Mouse (Mus musculus): ENCODE results near the gene Prkd2. TPM values are rescaled to one million over a fixed set of nuclear protein-coding genes. Genes with fewer than 3 reads are reported as not detected.

The Prkd2 gene
- polyA plus RNA-seq, 2 experiments: 1.8 to 2.5 TPM

GRCm38 (mm10) chr7:16845820-16846167, 3.1 kb downstream of the Prkd2 start:
- Histone ChIP-seq H3K27ac (no peak overlapping the region), H3K36me3 (replicated peaks; ENCODE audit: control insufficient read depth, insufficient read depth, low read depth) (no peaks in the 10 kb centered on the region), H3K4me3 (ENCODE audit: insufficient read depth in 1 of 2, low read depth in 2 of 2, low read length in 2 of 2) (peak overlapping the region; percentile 58 to 68), H3K4me1 (replicated peaks; ENCODE audit: control insufficient read depth in 2 of 2, insufficient read depth in 2 of 2, low read length in 1 of 2) (peaks cover 16 to 17% of the 10 kb centered on the region in 2 experiments), H3K9me3 (ENCODE audit: control insufficient read depth, low read length) (no peaks in the 10 kb centered on the region), H3K4me2 (ENCODE audit: low read depth) (peak overlapping the region; percentile 84), H3K9ac (replicated peaks) (peak overlapping the region; percentile 80), H3K27me3 (ENCODE audit: control insufficient read depth, insufficient read depth, low read length) (no peaks in the 10 kb centered on the region)
- DNase-seq (ENCODE audit: low read depth in 3 of 3, low spot score in 3 of 3) (no peak), ATAC-seq (ENCODE audit: insufficient read depth) (no peak)
- TF ChIP-seq CTCF (IDR thresholded peaks at IDR 0.05; ENCODE audit: low read depth): no peak
- TF ChIP-seq EP300 (IDR thresholded peaks at IDR 0.05; ENCODE audit: low read depth): no peak
- 25% methylated on average over 10 of the region's 10 CpGs for WGBS (ENCODE audit: insufficient replicate concordance)

- DNase-seq (ENCODE audit: low read depth in 3 of 3, low spot score in 3 of 3) (no peak), ATAC-seq (ENCODE audit: insufficient read depth) (no peak)
- H3K4me2 ChIP-seq (ENCODE audit: low read depth): no peak overlapping the region
- H3K36me3 ChIP-seq (replicated peaks; ENCODE audit: control insufficient read depth, insufficient read depth, low read depth): no peaks in the 10 kb centered on the region
- 79% methylated on average over 5 of the region's 5 CpGs for WGBS (ENCODE audit: insufficient replicate concordance)
- H3K9ac ChIP-seq (replicated peaks): no peak overlapping the region
- no peak overlapping the region for H3K4me3 ChIP-seq (ENCODE audit: insufficient read depth in 1 of 2, low read depth in 2 of 2, low read length in 2 of 2)
- H3K27me3 ChIP-seq (ENCODE audit: control insufficient read depth, insufficient read depth, low read length): no peaks in the 10 kb centered on the region
- H3K27ac ChIP-seq: no peak overlapping the region
- peaks cover 16 to 17% of the 10 kb centered on the region in 2 experiments for H3K4me1 ChIP-seq (replicated peaks; ENCODE audit: control insufficient read depth in 2 of 2, insufficient read depth in 2 of 2, low read length in 1 of 2)
- TF ChIP-seq EP300 (IDR thresholded peaks at IDR 0.05; ENCODE audit: low read depth) (no peak), CTCF (IDR thresholded peaks at IDR 0.05; ENCODE audit: low read depth) (no peak)
- H3K9me3 ChIP-seq (ENCODE audit: control insufficient read depth, low read length): no peaks in the 10 kb centered on the region
These were observed 4.1 kb downstream of the Prkd2 start for GRCm38 (mm10) chr7:16846775-16847174.

- Histone ChIP-seq H3K27me3 (ENCODE audit: control insufficient read depth, insufficient read depth, low read length) (no peaks in the 10 kb centered on the region), H3K4me1 (replicated peaks; ENCODE audit: control insufficient read depth in 2 of 2, insufficient read depth in 2 of 2, low read length in 1 of 2) (peaks cover 11 to 17% of the 10 kb centered on the region in 2 experiments), H3K36me3 (replicated peaks; ENCODE audit: control insufficient read depth, insufficient read depth, low read depth) (no peaks in the 10 kb centered on the region), H3K4me2 (ENCODE audit: low read depth) (no peak overlapping the region), H3K4me3 (ENCODE audit: insufficient read depth in 1 of 2, low read depth in 2 of 2, low read length in 2 of 2) (no peak overlapping the region), H3K9ac (replicated peaks) (no peak overlapping the region), H3K27ac (no peak overlapping the region), H3K9me3 (ENCODE audit: control insufficient read depth, low read length) (no peaks in the 10 kb centered on the region)
- TF ChIP-seq EP300 (IDR thresholded peaks at IDR 0.05; ENCODE audit: low read depth) (no peak), CTCF (IDR thresholded peaks at IDR 0.05; ENCODE audit: low read depth) (no peak)
- 84% methylated on average over 19 of the region's 19 CpGs for WGBS (ENCODE audit: insufficient replicate concordance)
- ATAC-seq (ENCODE audit: insufficient read depth) (no peak), DNase-seq (ENCODE audit: low read depth in 3 of 3, low spot score in 3 of 3) (no peak)
These were observed 4.8 kb downstream of the Prkd2 start for GRCm38 (mm10) chr7:16847507-16847906.

GRCm38 (mm10) chr7:16848579-16848978, 5.9 kb downstream of the Prkd2 start:
- Histone ChIP-seq H3K27me3 (ENCODE audit: control insufficient read depth, insufficient read depth, low read length) (no peaks in the 10 kb centered on the region), H3K4me2 (ENCODE audit: low read depth) (no peak overlapping the region), H3K9me3 (ENCODE audit: control insufficient read depth, low read length) (no peaks in the 10 kb centered on the region), H3K4me1 (replicated peaks; ENCODE audit: control insufficient read depth in 2 of 2, insufficient read depth in 2 of 2, low read length in 1 of 2) (peaks cover 11 to 17% of the 10 kb centered on the region in 2 experiments), H3K27ac (no peak overlapping the region), H3K9ac (replicated peaks) (no peak overlapping the region), H3K4me3 (ENCODE audit: insufficient read depth in 1 of 2, low read depth in 2 of 2, low read length in 2 of 2) (no peak overlapping the region), H3K36me3 (replicated peaks; ENCODE audit: control insufficient read depth, insufficient read depth, low read depth) (no peaks in the 10 kb centered on the region)
- ATAC-seq (ENCODE audit: insufficient read depth) (no peak), DNase-seq (ENCODE audit: low read depth in 3 of 3, low spot score in 3 of 3) (no peak)
- TF ChIP-seq CTCF (IDR thresholded peaks at IDR 0.05; ENCODE audit: low read depth) (peak; percentile 83), EP300 (IDR thresholded peaks at IDR 0.05; ENCODE audit: low read depth) (no peak)
- WGBS (ENCODE audit: insufficient replicate concordance): 37% methylated on average over 17 of the region's 17 CpGs

- ATAC-seq (ENCODE audit: insufficient read depth): no peak
- Histone ChIP-seq H3K9ac (replicated peaks) (no peak overlapping the region), H3K27ac (no peak overlapping the region), H3K4me3 (ENCODE audit: insufficient read depth in 1 of 2, low read depth in 2 of 2, low read length in 2 of 2) (no peak overlapping the region), H3K36me3 (replicated peaks; ENCODE audit: control insufficient read depth, insufficient read depth, low read depth) (no peaks in the 10 kb centered on the region), H3K9me3 (ENCODE audit: control insufficient read depth, low read length) (no peaks in the 10 kb centered on the region), H3K27me3 (ENCODE audit: control insufficient read depth, insufficient read depth, low read length) (no peaks in the 10 kb centered on the region), H3K4me2 (ENCODE audit: low read depth) (no peak overlapping the region), H3K4me1 (replicated peaks; ENCODE audit: control insufficient read depth in 2 of 2, insufficient read depth in 2 of 2, low read length in 1 of 2) (no peaks in the 10 kb centered on the region)
- no peak for DNase-seq (ENCODE audit: low read depth in 3 of 3, low spot score in 3 of 3)
- 70% methylated on average over 4 of the region's 4 CpGs for WGBS (ENCODE audit: insufficient replicate concordance)
- TF ChIP-seq EP300 (IDR thresholded peaks at IDR 0.05; ENCODE audit: low read depth) (no peak), CTCF (IDR thresholded peaks at IDR 0.05; ENCODE audit: low read depth) (no peak)
These were observed 8.9 kb downstream of the Prkd2 start for GRCm38 (mm10) chr7:16851636-16852035.
